Comparison of ENCODE assay signal across 8 mouse cellular contexts in genomic region chr1:82641316-82641987, GRCm38 (mm10). TPM values are rescaled to one million over a fixed set of nuclear protein-coding genes. Genes with fewer than 3 reads are reported as not detected.
DNase-seq lines count a peak whose midpoint lies in the region; ATAC-seq lines count a peak whose summit lies in the region.

No protein-coding gene starts in this region.

- H3K27ac ChIP-seq in hindbrain, embryonic 15.5 days (replicated peaks) = no peak overlapping the region

- no peaks in the 10 kb centered on the region for H3K36me3 ChIP-seq in hindbrain, embryonic 15.5 days

- 0 out of 2 replicates have a peak, but pooled peaks cover 3% of the 10 kb centered on the region for H3K27me3 ChIP-seq in hindbrain, embryonic 15.5 days

- H3K4me1 ChIP-seq in hindbrain, embryonic 15.5 days (replicated peaks) = no peaks in the 10 kb centered on the region; the same call in 1 of the 2 replicates

- ATAC-seq in hindbrain, embryonic 15.5 days (ENCODE audit: low FRiP score, low read depth) = no peak

- no peak overlapping the region for H3K9ac ChIP-seq in hindbrain, embryonic 15.5 days

- peak; percentile 46 for DNase-seq in R1 (ENCODE audit: low read depth, low spot score)
- DNase-seq in cerebellum, adult 9-10 months = peak; percentile 60
- DNase-seq in frontal cortex, postnatal 10 days (ENCODE audit: low spot score in 2 of 2) = peak; percentile 29 to 67
- peak; percentile 76 to 84 for DNase-seq in left cerebral cortex, adult 18-20 months (ENCODE audit: low spot score in 2 of 2)
- peak; percentile 72 to 81 for DNase-seq in lung, postnatal 4 days
- DNase-seq in right cerebral cortex, postnatal 14 days = peak; percentile 84
- peak; percentile 25 for DNase-seq in yolk sac, embryonic 10.5 days (ENCODE audit: low spot score)

- H3K4me2 ChIP-seq in hindbrain, embryonic 15.5 days = peak overlapping the region; percentile 51

- WGBS in hindbrain, embryonic 15.5 days = 36% methylated on average over 18 of the region's 18 CpGs

- peak overlapping the region; percentile 29 for H3K4me3 ChIP-seq in hindbrain, embryonic 15.5 days

- no peaks in the 10 kb centered on the region for H3K9me3 ChIP-seq in hindbrain, embryonic 15.5 days

RNA-seq across cellular contexts. Expression of gene Col4a3, which starts 54.7 kb away (rescaled TPM):
- polyA plus RNA-seq in hindbrain, embryonic 15.5 days (2015; fragmentation: Nextera tagmentation; extraction: Ambion mirVana) = 0.26 and 0.28 TPM in 2 replicates
- total RNA-seq in left cerebral cortex, adult 18-20 months (2021) = 1 to 10 TPM in 1 of 2 experiments, under 1 TPM in 1; 0.77 to 1.2 TPM

RNA-seq across cellular contexts. Expression of gene Col4a4, which starts 54.8 kb away (rescaled TPM):
- 0.25 and 0.28 TPM in 2 replicates for polyA plus RNA-seq in hindbrain, embryonic 15.5 days (2015; fragmentation: Nextera tagmentation; extraction: Ambion mirVana)
- total RNA-seq in left cerebral cortex, adult 18-20 months (2021) = 1 to 10 TPM; 2.2 TPM

Comparison
In these comparisons a context has a peak if more than half of its experiments do, and no peak if none do; other contexts are left out.
1. DNase-seq: peak in every context shown above with its lines; median percentile 84 in right cerebral cortex, postnatal 14 days; 80 in left cerebral cortex, adult 18-20 months; 76 in lung, postnatal 4 days; 60 in cerebellum, adult 9-10 months; 48 in frontal cortex, postnatal 10 days; 46 in R1; 25 in yolk sac, embryonic 10.5 days.